Comparison of ENCODE assay signal across 20 mouse cellular contexts in the genomic region with DNA sequence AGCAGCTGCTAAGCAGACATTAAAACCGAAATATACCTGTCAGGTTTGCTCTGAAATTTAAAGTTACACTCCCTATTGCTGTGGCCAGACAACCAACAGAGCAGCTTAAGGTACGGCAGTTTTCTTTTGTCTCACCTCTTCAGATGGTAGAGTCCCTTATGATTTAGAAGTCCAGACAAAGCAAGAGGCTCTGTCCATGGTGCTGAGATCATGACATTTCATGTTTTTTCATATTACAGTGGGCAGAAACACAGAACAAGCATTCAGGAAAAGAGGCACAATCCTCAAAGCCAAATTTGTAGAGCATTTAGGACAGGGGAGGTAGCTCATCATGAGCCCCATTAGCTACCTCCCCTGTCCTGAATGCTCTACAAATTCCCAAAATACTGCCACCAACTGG.
DNase-seq lines count a peak whose midpoint lies in the region; ATAC-seq and TF ChIP-seq lines count a peak whose summit lies in the region.
"Had no signal": no experiment of that assay in that cellular context is flagged by ENCODE, and none has a peak within 500 bp of the region (broad histone marks: within the 10 kb centered on the region; RNA-seq: fewer than 3 reads in every experiment).

No protein-coding gene starts in this region.

- no peak overlapping the region for H3K4me3 ChIP-seq in lung, postnatal 0 days (ENCODE audit: low read depth, low read length)
- H3K4me3 ChIP-seq in embryonic facial prominence, embryonic 14.5 days (ENCODE audit: low read depth, low read length): no peak overlapping the region
- H3K4me3 ChIP-seq in thymus, adult 2 months (ENCODE audit: control insufficient read depth, insufficient read depth, low read length): no peak overlapping the region
- H3K4me3 ChIP-seq in midbrain, embryonic 11.5 days (ENCODE audit: low read depth, low read length): no peak overlapping the region
- H3K4me3 ChIP-seq: forebrain, embryonic 13.5 days; gastrocnemius, adult 2 months; heart, adult 2 months; liver, embryonic 15.5 days; midbrain, embryonic 13.5 days had no signal

- no peak for ATAC-seq in lung, postnatal 0 days
- ATAC-seq in embryonic facial prominence, embryonic 14.5 days (ENCODE audit: low read depth): no peak
- ATAC-seq in midbrain, embryonic 11.5 days (ENCODE audit: low FRiP score): no peak
- ATAC-seq: forebrain, embryonic 13.5 days; midbrain, embryonic 13.5 days had no signal

- H3K9ac ChIP-seq in lung, postnatal 0 days (replicated peaks; ENCODE audit: low read depth): no peak overlapping the region
- no peak overlapping the region for H3K9ac ChIP-seq in embryonic facial prominence, embryonic 14.5 days (ENCODE audit: low read depth, low read length)
- H3K9ac ChIP-seq in midbrain, embryonic 11.5 days (ENCODE audit: low read length): no peak overlapping the region
- H3K9ac ChIP-seq: forebrain, embryonic 13.5 days; hindbrain, embryonic 14.5 days; liver, embryonic 15.5 days; midbrain, embryonic 13.5 days had no signal

- no peak for TF ChIP-seq EP300 in lung, postnatal 0 days (IDR thresholded peaks at IDR 0.05)

- H3K4me1 ChIP-seq in lung, postnatal 0 days (ENCODE audit: insufficient read depth, low read depth, low read length): no peaks in the 10 kb centered on the region
- no peaks in the 10 kb centered on the region for H3K4me1 ChIP-seq in embryonic facial prominence, embryonic 14.5 days (ENCODE audit: control insufficient read depth, insufficient read depth, low read length)
- H3K4me1 ChIP-seq in thymus, adult 2 months (replicated peaks; ENCODE audit: control insufficient read depth, insufficient read depth, low read length): no peaks in the 10 kb centered on the region
- no peaks in the 10 kb centered on the region for H3K4me1 ChIP-seq in midbrain, embryonic 11.5 days (ENCODE audit: control insufficient read depth, insufficient read depth, low read length)
- H3K4me1 ChIP-seq: forebrain, embryonic 13.5 days; liver, embryonic 15.5 days; midbrain, embryonic 13.5 days had no signal

- TF ChIP-seq CTCF in lung, postnatal 0 days (IDR thresholded peaks at IDR 0.05): no peak
- TF ChIP-seq CTCF in thymus, adult 2 months (IDR thresholded peaks at IDR 0.05; ENCODE audit: borderline replicate concordance, control insufficient read depth, extremely low read depth, insufficient read depth, low read length, poor library complexity): no peak

- H3K27ac ChIP-seq in lung, postnatal 0 days (ENCODE audit: low read length): no peak overlapping the region
- no peak overlapping the region for H3K27ac ChIP-seq in embryonic facial prominence, embryonic 14.5 days (replicated peaks; ENCODE audit: low read depth, low read length)
- H3K27ac ChIP-seq in thymus, adult 2 months (ENCODE audit: control insufficient read depth, insufficient read depth, low read length): no peak overlapping the region
- H3K27ac ChIP-seq in midbrain, embryonic 11.5 days (ENCODE audit: low read depth, low read length): no peak overlapping the region
- H3K27ac ChIP-seq: forebrain, embryonic 13.5 days; gastrocnemius, adult 2 months; heart, adult 2 months; hindbrain, embryonic 14.5 days; liver, embryonic 15.5 days; midbrain, embryonic 13.5 days had no signal

- H3K9me3 ChIP-seq in lung, postnatal 0 days (ENCODE audit: low read length): no peaks in the 10 kb centered on the region
- no peaks in the 10 kb centered on the region for H3K9me3 ChIP-seq in embryonic facial prominence, embryonic 14.5 days (ENCODE audit: control insufficient read depth, low read length)
- no peaks in the 10 kb centered on the region for H3K9me3 ChIP-seq in midbrain, embryonic 11.5 days (ENCODE audit: control insufficient read depth, low read length)
- H3K9me3 ChIP-seq: forebrain, embryonic 13.5 days; liver, embryonic 15.5 days; midbrain, embryonic 13.5 days had no signal

- peak; percentile 4 for DNase-seq in lung, postnatal 0 days (ENCODE audit: low spot score)
- DNase-seq in lung, postnatal 14 days: no peak
- DNase-seq in R1 (ENCODE audit: low read depth, low spot score): peak; percentile 25
- DNase-seq in embryonic facial prominence, embryonic 14.5 days (ENCODE audit: low spot score): peak; percentile 45
- no peak for DNase-seq in thymus, adult 2 months
- no peak for DNase-seq in midbrain, embryonic 11.5 days (ENCODE audit: low spot score, missing footprints)
- no peak for DNase-seq in ovary, postnatal 14 days (ENCODE audit: low spot score)
- DNase-seq: cerebellum, adult 11 months; cerebellum, postnatal 25 days; gastrocnemius, adult 2 months; heart, adult 2 months; kidney, adult 18-20 months; left cerebral cortex, postnatal 4 days; lung, postnatal 4 days; right cerebral cortex, postnatal 25 days had no signal

- WGBS in lung, postnatal 0 days: 50% methylated on average over 2 of the region's 2 CpGs
- WGBS in embryonic facial prominence, embryonic 14.5 days: 57% methylated on average over 2 of the region's 2 CpGs
- 63% methylated on average over 2 of the region's 2 CpGs for WGBS in thymus, adult 2 months
- WGBS in midbrain, embryonic 11.5 days: 64% methylated on average over 2 of the region's 2 CpGs

- no peak overlapping the region for H3K4me2 ChIP-seq in lung, postnatal 0 days (replicated peaks; ENCODE audit: low read depth, low read length)
- no peak overlapping the region for H3K4me2 ChIP-seq in embryonic facial prominence, embryonic 14.5 days (ENCODE audit: low read depth, low read length)
- H3K4me2 ChIP-seq in midbrain, embryonic 11.5 days: no peak overlapping the region
- H3K4me2 ChIP-seq: forebrain, embryonic 13.5 days; hindbrain, embryonic 14.5 days; liver, embryonic 15.5 days; midbrain, embryonic 13.5 days had no signal

- no peak for TF ChIP-seq POLR2A in thymus, adult 2 months (IDR thresholded peaks at IDR 0.05; ENCODE audit: control insufficient read depth, extremely low read depth, insufficient read depth, low read length, poor library complexity)

- H3K36me3 ChIP-seq in lung, postnatal 0 days (ENCODE audit: insufficient read depth, low read length): no peaks in the 10 kb centered on the region
- H3K36me3 ChIP-seq in embryonic facial prominence, embryonic 14.5 days (ENCODE audit: control insufficient read depth, insufficient read depth, low read length): no peaks in the 10 kb centered on the region
- no peaks in the 10 kb centered on the region for H3K36me3 ChIP-seq in thymus, adult 2 months (ENCODE audit: control insufficient read depth, insufficient read depth, low read length)
- H3K36me3 ChIP-seq in midbrain, embryonic 11.5 days (ENCODE audit: control insufficient read depth, insufficient read depth, low read length): no peaks in the 10 kb centered on the region
- H3K36me3 ChIP-seq: liver, embryonic 15.5 days; midbrain, embryonic 13.5 days had no signal

- H3K27me3 ChIP-seq in lung, postnatal 0 days (replicated peaks; ENCODE audit: insufficient read depth, low read length): no peaks in the 10 kb centered on the region
- H3K27me3 ChIP-seq in embryonic facial prominence, embryonic 14.5 days (replicated peaks; ENCODE audit: control insufficient read depth, insufficient read depth, low read length): no peaks in the 10 kb centered on the region
- H3K27me3 ChIP-seq in thymus, adult 2 months (ENCODE audit: control insufficient read depth, insufficient read depth, low read length): no peaks in the 10 kb centered on the region
- no peaks in the 10 kb centered on the region for H3K27me3 ChIP-seq in midbrain, embryonic 11.5 days (ENCODE audit: control insufficient read depth, insufficient read depth, low read length)
- H3K27me3 ChIP-seq: CH12.LX; forebrain, embryonic 13.5 days; liver, embryonic 15.5 days; midbrain, embryonic 13.5 days had no signal

Comparison
In these comparisons a context has a peak if more than half of its experiments do, and no peak if none do; other contexts are left out.
1. DNase-seq: peak in lung, postnatal 0 days (single experiment), R1 (single experiment) and embryonic facial prominence, embryonic 14.5 days (single experiment); none in lung, postnatal 14 days (single experiment), thymus, adult 2 months (single experiment), midbrain, embryonic 11.5 days (single experiment) and ovary, postnatal 14 days (single experiment).